Mouse (Mus musculus): ENCODE data around the gene Ccr8. TPM values are rescaled to one million over a fixed set of nuclear protein-coding genes. Genes with fewer than 3 reads are reported as not detected.

The Ccr8 gene
- polyA plus RNA-seq (2015; fragmentation: Nextera tagmentation; extraction: Ambion mirVana) = 0.88 and 1.4 TPM in 2 replicates

GRCm38 (mm10) chr9:120091696-120092238 is at the start of gene Ccr8:
Gene Ccr8, plus strand, starts transcription at chr9:120092114.
- Histone ChIP-seq H3K4me2 (no peak within 1 kb of the TSS), H3K27ac (no peak within 1 kb of the TSS), H3K4me1 (no peaks in the 10 kb centered on the region), H3K36me3 (no peaks in the 10 kb centered on the region), H3K4me3 (replicated peaks) (no peak within 1 kb of the TSS), H3K27me3 (replicated peaks) (no peaks in the 10 kb centered on the region), H3K9ac (no peak within 1 kb of the TSS), H3K9me3 (no peaks in the 10 kb centered on the region)
- WGBS = 76% methylated on average over 5 of the region's 5 CpGs
- no peak for ATAC-seq (ENCODE audit: insufficient read depth, low FRiP score, low read depth)

GRCm38 (mm10) chr9:120043115-120043514 is 48.8 kb upstream of the Ccr8 start:
- H3K4me3 ChIP-seq (replicated peaks) = no peak overlapping the region
- H3K27me3 ChIP-seq (replicated peaks) = no peaks in the 10 kb centered on the region
- H3K36me3 ChIP-seq = no peaks in the 10 kb centered on the region
- no peak overlapping the region for H3K4me2 ChIP-seq
- no peak for ATAC-seq (ENCODE audit: insufficient read depth, low FRiP score, low read depth)
- H3K9ac ChIP-seq = no peak overlapping the region
- H3K27ac ChIP-seq = no peak overlapping the region
- H3K9me3 ChIP-seq = no peaks in the 10 kb centered on the region
- H3K4me1 ChIP-seq = no peaks in the 10 kb centered on the region
- WGBS = 75% methylated on average over 7 of the region's 7 CpGs

- 0 out of 2 replicates have a peak, but pooled peaks have one; percentile 22 for ATAC-seq (ENCODE audit: insufficient read depth, low FRiP score, low read depth)
- no peak overlapping the region for H3K4me2 ChIP-seq
- WGBS = 60% methylated on average over 6 of the region's 6 CpGs
These were observed 43.4 kb upstream of the Ccr8 start for GRCm38 (mm10) chr9:120048495-120048894.

GRCm38 (mm10) chr9:120049407-120049806 is 42.5 kb upstream of the Ccr8 start:
- no peaks in the 10 kb centered on the region for H3K27me3 ChIP-seq (replicated peaks)
- ATAC-seq (ENCODE audit: insufficient read depth, low FRiP score, low read depth) = no peak
- no peaks in the 10 kb centered on the region for H3K9me3 ChIP-seq
- H3K36me3 ChIP-seq = no peaks in the 10 kb centered on the region
- H3K4me2 ChIP-seq = no peak overlapping the region
- H3K27ac ChIP-seq = no peak overlapping the region
- WGBS = 67% methylated on average over 3 of the region's 3 CpGs
- H3K4me3 ChIP-seq (replicated peaks) = no peak overlapping the region
- no peak overlapping the region for H3K9ac ChIP-seq
- no peaks in the 10 kb centered on the region for H3K4me1 ChIP-seq

More at GRCm38 (mm10) chr9:120048495-120048894, 43.4 kb upstream of the Ccr8 start:
- Histone ChIP-seq H3K27me3 (replicated peaks) (no peaks in the 10 kb centered on the region), H3K36me3 (no peaks in the 10 kb centered on the region), H3K4me1 (no peaks in the 10 kb centered on the region), H3K27ac (no peak overlapping the region), H3K4me3 (replicated peaks) (no peak overlapping the region), H3K9ac (no peak overlapping the region), H3K9me3 (no peaks in the 10 kb centered on the region)

- Histone ChIP-seq H3K9me3 (no peaks in the 10 kb centered on the region), H3K27ac (no peak overlapping the region), H3K27me3 (replicated peaks) (no peaks in the 10 kb centered on the region), H3K4me1 (0 out of 2 replicates have a peak, but pooled peaks cover 2% of the 10 kb centered on the region), H3K36me3 (no peaks in the 10 kb centered on the region), H3K9ac (no peak overlapping the region), H3K4me3 (replicated peaks) (no peak overlapping the region), H3K4me2 (no peak overlapping the region)
- 48% methylated on average over 8 of the region's 8 CpGs for WGBS
- ATAC-seq (ENCODE audit: insufficient read depth, low FRiP score, low read depth) = no peak
These were observed 37.2 kb upstream of the Ccr8 start for GRCm38 (mm10) chr9:120054545-120055277.

- Histone ChIP-seq H3K9ac (no peak overlapping the region), H3K27me3 (replicated peaks) (no peaks in the 10 kb centered on the region), H3K27ac (no peak overlapping the region), H3K4me2 (no peak overlapping the region), H3K9me3 (no peaks in the 10 kb centered on the region), H3K4me1 (0 out of 2 replicates have a peak, but pooled peaks cover 2% of the 10 kb centered on the region), H3K4me3 (replicated peaks) (no peak overlapping the region), H3K36me3 (no peaks in the 10 kb centered on the region)
- WGBS = 70% methylated on average over 9 of the region's 9 CpGs
- ATAC-seq (ENCODE audit: insufficient read depth, low FRiP score, low read depth) = no peak
These were observed 35.7 kb upstream of the Ccr8 start for GRCm38 (mm10) chr9:120056201-120056600.

GRCm38 (mm10) chr9:120058730-120059129 is 33.2 kb upstream of the Ccr8 start:
- Histone ChIP-seq H3K27me3 (replicated peaks) (no peaks in the 10 kb centered on the region), H3K9me3 (no peaks in the 10 kb centered on the region), H3K4me3 (replicated peaks) (no peak overlapping the region), H3K27ac (no peak overlapping the region), H3K4me2 (no peak overlapping the region), H3K9ac (no peak overlapping the region), H3K36me3 (no peaks in the 10 kb centered on the region), H3K4me1 (0 out of 2 replicates have a peak, but pooled peaks cover 2% of the 10 kb centered on the region)
- no peak for ATAC-seq (ENCODE audit: insufficient read depth, low FRiP score, low read depth)
- 63% methylated on average over 3 of the region's 3 CpGs for WGBS

- H3K4me2 ChIP-seq = no peak overlapping the region
- H3K4me1 ChIP-seq = no peaks in the 10 kb centered on the region; the same call in 1 of the 2 replicates
- H3K9ac ChIP-seq = no peak overlapping the region
- H3K4me3 ChIP-seq (replicated peaks) = no peak overlapping the region
- H3K27ac ChIP-seq = no peak overlapping the region
- 83% methylated on average over 4 of the region's 4 CpGs for WGBS
- no peaks in the 10 kb centered on the region for H3K9me3 ChIP-seq
- no peaks in the 10 kb centered on the region for H3K36me3 ChIP-seq
- ATAC-seq (ENCODE audit: insufficient read depth, low FRiP score, low read depth) = no peak
- H3K27me3 ChIP-seq (replicated peaks) = no peaks in the 10 kb centered on the region
These were observed 27.6 kb upstream of the Ccr8 start for GRCm38 (mm10) chr9:120064317-120064716.

GRCm38 (mm10) chr9:120067609-120068008 is 24.3 kb upstream of the Ccr8 start:
- Histone ChIP-seq H3K36me3 (no peaks in the 10 kb centered on the region), H3K4me3 (replicated peaks) (no peak overlapping the region), H3K4me1 (no peaks in the 10 kb centered on the region; the same call in 1 of the 2 replicates), H3K4me2 (no peak overlapping the region), H3K27me3 (replicated peaks) (no peaks in the 10 kb centered on the region), H3K9ac (no peak overlapping the region), H3K9me3 (no peaks in the 10 kb centered on the region), H3K27ac (no peak overlapping the region)
- ATAC-seq (ENCODE audit: insufficient read depth, low FRiP score, low read depth) = 0 out of 2 replicates have a peak, but pooled peaks have one; percentile 36
- 64% methylated on average over 2 of the region's 2 CpGs for WGBS

GRCm38 (mm10) chr9:120068047-120068446 is 23.9 kb upstream of the Ccr8 start:
- Histone ChIP-seq H3K27me3 (replicated peaks) (no peaks in the 10 kb centered on the region), H3K9me3 (no peaks in the 10 kb centered on the region), H3K4me2 (no peak overlapping the region), H3K9ac (no peak overlapping the region), H3K36me3 (no peaks in the 10 kb centered on the region), H3K4me1 (no peaks in the 10 kb centered on the region; the same call in 1 of the 2 replicates), H3K27ac (no peak overlapping the region; the same call in 1 of the 2 replicates), H3K4me3 (replicated peaks) (no peak overlapping the region)
- 45% methylated on average over 10 of the region's 10 CpGs for WGBS
- ATAC-seq (ENCODE audit: insufficient read depth, low FRiP score, low read depth) = peak; percentile 41; the same call in 1 of the 2 replicates

- 0 out of 2 replicates have a peak within 1 kb of the TSS, but pooled peaks have one; percentile 26 for H3K27ac ChIP-seq
- H3K4me2 ChIP-seq = no peak within 1 kb of the TSS
- no peak for ATAC-seq (ENCODE audit: insufficient read depth, low FRiP score, low read depth)
These were observed 22.1 kb upstream of the Ccr8 start, which contains the start of gene Cx3cr1 for GRCm38 (mm10) chr9:120069779-120070178. Gene Cx3cr1, minus strand, starts transcription at chr9:120069879.

GRCm38 (mm10) chr9:120071251-120071650 is 20.7 kb upstream of the Ccr8 start:
- 58% methylated on average over 2 of the region's 2 CpGs for WGBS

More at GRCm38 (mm10) chr9:120069779-120070178, 22.1 kb upstream of the Ccr8 start, which contains the start of gene Cx3cr1:
- Histone ChIP-seq H3K36me3 (no peaks in the 10 kb centered on the region), H3K9me3 (no peaks in the 10 kb centered on the region), H3K4me1 (no peaks in the 10 kb centered on the region; the same call in 1 of the 2 replicates), H3K27me3 (replicated peaks) (no peaks in the 10 kb centered on the region), H3K4me3 (replicated peaks) (no peak within 1 kb of the TSS), H3K9ac (no peak within 1 kb of the TSS)
- 81% methylated on average over 11 of the region's 11 CpGs for WGBS

More at GRCm38 (mm10) chr9:120071251-120071650, 20.7 kb upstream of the Ccr8 start:
- no peaks in the 10 kb centered on the region for H3K27me3 ChIP-seq (replicated peaks)
- H3K9ac ChIP-seq = no peak overlapping the region
- H3K27ac ChIP-seq = no peak overlapping the region
- no peak overlapping the region for H3K4me3 ChIP-seq (replicated peaks)
- H3K36me3 ChIP-seq = no peaks in the 10 kb centered on the region
- H3K4me2 ChIP-seq = no peak overlapping the region
- ATAC-seq (ENCODE audit: insufficient read depth, low FRiP score, low read depth) = no peak
- no peaks in the 10 kb centered on the region for H3K9me3 ChIP-seq
- H3K4me1 ChIP-seq = no peaks in the 10 kb centered on the region; the same call in 1 of the 2 replicates

Measured in stomach, embryonic 15.5 days (tissue).